Mouse (Mus musculus): ENCODE data around the gene Lipc.

Lipc gene

DNA sequence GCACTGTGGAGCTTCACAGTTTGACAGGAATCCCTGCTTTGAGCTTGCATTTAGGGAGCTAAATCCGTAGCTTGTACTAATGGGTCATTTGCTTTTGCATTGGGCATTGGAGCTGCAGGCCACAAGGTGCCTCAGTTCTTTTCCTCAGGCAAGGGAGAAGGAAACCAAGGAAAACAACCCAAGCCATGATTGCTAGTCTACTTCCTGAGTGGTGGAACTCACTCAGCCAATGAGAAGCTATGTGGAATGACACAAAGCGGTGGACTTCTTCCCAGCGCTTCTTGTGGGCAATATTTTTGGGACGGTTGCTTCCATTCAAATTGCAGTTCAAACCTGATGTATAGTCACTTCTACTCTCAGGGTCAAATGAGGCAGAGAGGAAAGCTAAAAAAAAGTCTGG lies at the start of gene Lipc:
Lipc (minus strand) TSS at position 101 of the 400 bp plus-strand sequence.
- DNase-seq, result peak; percentile 55

DNA sequence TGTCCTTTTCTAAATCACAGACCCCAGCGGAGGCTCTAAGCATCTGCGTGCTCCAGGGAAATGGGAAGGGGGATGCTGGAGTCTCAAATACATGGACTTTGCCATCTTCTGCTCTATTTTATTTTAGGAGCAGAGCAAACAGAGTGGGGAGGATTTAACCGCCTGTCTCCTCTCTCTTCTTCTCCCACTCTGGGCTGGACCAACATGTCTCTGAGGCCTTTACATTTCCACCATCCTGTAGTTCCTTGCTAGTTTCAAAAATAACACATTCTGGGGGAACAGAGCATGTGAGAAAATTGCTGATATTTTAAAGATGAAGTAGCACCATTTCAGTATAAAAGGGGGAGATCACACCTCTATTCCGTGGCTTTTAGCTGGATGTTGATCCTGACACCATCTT lies 47.1 kb upstream of the Lipc start:
- DNase-seq, result no peak

DNA sequence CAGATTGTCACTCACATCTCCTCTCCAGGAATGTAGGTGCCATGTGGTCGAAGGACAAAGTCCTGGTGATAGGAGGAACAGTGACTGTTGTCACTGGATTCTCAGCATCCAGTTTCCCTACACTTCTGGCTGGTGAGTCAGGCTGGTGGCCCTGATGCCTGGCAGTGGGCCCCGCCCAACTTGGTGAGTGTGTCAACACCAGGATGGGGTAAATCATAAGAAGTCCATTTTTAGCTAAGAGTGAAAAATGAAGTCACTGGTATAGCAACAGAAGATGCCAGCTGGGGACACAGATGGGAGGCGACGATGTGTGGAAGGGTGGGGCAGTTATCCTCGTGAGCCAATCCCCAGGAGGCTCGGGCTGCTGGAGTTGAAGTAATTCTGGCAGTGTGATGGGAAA lies 46.7 kb upstream of the Lipc start:
- DNase-seq, result peak; percentile 87

DNA sequence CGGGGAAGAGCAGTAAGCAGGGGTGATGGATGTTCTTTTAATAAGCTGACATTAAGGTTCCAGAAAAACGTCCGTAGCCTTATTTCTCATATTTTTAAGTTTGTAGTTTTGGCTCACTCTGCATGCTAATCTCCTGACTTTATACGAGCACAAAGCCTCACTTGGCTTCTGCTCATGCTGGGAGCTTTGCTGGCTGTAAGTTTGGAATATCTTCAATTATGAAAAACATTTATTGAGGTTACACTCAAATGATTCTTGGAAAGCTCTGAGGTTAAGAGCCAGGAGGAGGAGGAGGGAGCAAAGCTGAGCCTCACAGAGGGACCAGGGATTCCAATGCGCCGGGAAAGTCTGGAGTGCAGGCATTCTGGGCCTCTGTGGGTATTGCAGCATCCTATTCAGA lies 41.3 kb upstream of the Lipc start:
- peak; percentile 24 for DNase-seq

DNA sequence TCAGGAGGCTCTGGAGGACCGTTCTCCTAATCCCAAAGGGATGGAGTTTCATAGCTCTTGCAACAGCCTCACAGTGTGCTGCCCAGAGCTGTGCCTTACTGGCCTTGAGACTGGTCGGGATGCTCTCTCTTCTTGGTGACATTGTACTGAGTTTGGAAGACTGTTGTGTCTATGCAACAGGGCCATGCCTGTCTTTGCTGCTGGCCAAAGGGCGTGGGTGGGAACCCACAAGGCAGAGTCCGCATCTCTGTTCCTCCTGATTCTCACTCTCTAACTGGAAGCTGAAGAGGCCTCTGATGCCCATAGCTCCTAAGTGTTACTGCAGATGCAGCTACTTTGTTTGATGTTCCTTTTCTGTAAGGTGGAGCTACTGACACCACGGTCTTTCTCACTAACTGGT lies 39.4 kb upstream of the Lipc start:
- DNase-seq, result peak; percentile 55

DNA sequence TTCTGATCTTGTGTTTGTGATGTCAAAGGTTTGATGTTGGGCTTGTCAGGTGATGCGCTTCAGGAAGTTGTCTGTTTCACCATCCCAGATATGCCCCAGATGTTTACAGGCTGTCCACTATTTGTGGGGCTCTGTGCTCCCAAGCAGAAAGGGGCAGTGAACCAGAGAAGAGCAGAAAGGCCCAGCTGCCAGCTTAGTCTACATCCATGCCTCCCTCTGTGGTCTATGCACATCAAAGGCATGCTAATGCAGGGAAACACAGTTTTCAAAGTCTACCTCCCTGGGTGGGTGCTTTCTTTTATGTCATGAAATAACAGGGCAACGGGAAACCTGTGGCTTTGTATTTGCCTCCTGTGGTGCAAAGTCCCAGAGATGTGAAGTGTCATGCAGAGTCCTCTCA lies 35.2 kb upstream of the Lipc start:
- DNase-seq, result peak; percentile 68

DNA sequence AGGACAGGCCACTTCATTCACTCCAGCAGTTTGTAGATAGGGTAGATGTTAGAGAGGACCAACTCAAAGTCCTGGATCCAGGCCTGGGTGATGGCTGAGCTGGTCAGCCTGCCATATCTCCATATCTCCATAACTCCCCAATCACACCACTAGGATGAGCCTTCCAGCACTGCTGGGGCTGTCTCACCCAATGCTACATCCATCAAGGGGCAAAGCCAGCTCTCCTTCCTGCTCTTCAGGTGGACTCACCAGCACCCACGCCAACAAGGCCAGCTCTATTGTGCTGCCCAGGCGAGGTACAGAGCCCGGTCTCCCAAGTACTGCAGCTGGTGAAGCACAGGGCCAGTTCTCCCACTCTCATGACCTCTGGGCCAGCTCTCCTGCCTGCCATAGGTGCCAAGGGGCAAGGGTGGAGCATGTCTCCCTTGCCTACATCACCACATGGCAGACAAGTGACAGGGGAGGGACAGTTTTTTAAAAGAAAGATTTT lies 31.0 kb upstream of the Lipc start:
- peak; percentile 86 for DNase-seq

DNA sequence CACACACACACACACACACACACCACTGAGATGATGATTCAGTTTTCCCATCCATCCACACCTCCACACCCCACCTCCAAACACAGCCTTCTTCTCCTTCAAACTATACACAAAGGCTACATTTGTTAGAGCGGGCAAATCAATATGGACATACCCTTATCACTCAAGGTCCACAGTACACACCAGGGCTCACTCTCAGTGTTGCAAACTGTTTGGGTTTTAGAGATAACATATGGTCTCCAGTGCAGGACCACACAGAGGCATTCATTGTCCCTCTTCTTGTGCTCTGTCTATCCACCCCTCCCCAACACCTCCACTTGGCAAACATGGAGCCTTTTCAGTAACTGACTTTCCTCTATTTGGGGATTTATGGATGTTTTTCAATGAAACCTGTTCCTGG lies 29.7 kb upstream of the Lipc start:
- peak; percentile 36 for DNase-seq

DNA sequence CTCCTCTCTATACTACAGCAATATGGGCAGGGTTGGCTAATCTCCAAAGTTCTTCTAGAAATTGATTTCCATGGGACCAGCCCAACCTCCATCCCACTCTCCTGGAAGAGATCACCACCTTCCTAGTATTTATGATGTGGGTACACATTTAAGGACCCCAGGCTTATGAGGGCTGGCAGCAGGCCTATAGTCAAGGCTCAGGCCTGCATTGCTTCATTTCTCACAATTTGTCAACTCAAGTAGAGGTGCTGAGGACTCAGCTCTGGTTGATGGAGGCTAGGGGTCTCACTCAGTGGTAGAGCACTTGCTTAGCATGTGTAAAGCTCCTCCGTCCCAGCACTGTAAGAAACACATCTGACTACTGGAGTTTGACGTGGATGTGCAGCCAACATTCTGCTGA lies 27.6 kb upstream of the Lipc start:
- DNase-seq, result peak; percentile 77

DNA sequence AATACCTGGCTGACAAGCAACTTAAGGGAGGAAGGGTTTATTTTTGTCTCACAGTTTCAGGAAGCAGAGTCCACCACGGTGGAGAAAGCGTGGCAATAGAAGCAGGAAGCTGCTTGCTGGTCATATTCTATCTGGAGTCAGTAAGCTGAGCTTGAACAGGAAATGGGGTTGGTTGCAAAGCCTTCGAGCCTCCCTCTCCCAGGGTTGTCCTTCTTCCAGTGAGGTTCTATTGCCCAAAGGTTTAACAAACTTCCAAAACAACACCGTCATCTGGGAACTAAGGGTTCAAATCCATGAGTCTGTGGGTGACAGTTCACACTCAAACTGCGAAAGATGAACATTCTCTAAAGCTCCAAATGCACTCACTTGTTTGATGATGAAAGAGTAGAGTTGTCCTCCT lies 27.1 kb upstream of the Lipc start:
- DNase-seq, result peak; percentile 40

DNA sequence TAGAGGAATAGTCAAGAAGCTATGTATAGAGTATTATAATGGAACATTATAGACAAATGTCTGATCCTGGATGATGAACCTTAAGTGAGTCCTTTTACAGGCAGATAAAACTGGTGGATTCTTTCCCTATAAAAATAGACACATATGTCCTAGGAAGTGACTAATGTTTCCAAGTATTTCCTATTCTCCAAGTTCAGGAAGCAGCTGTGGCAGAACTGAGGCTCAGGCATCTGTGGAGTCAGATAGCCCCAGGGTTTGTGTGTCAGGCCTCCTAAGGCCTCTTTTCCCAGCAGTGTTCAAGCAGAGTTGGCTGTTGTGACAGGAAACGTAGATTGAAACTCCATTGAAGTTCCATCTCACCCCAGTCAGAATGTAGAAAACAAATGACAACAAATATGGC lies 25.4 kb upstream of the Lipc start:
- peak; percentile 97 for DNase-seq

DNA sequence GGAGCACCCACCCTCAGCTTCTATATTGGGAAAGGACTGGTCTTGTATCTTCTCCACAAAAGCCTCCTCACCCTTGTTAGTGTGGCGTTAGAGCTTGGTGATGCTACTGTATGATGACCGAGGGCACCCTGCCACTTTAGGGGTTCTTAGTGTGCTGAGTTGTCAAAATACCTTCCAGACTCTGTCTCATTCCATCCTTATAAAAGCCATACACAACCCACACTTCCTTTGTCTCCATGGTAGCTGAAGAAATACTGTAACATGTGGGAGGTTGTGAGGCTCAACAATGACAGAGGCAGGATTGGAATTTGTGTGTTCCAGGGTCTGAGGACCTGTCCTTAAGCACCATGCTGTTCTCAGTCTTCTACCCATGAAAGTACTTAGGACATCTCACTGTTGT lies 23.9 kb upstream of the Lipc start:
- peak; percentile 71 for DNase-seq

DNA sequence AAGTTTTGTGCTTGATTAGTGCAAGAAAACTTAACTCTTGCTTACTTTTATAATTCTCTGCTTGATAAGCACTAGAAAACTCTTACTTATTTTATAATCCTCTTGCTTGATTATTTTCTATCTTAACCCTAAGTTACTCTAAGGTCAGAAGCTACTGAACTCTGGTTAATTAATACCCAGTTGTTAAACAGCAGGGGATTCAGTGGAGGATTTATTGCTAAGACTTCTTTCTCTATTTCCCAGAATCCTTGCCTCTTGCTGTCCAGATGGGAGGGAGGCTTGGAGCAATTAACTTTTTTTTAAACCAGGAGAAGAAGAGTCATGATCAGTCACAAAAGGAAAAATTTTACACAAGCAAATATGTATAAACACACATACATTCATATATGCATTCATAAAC lies 21.3 kb upstream of the Lipc start:
- DNase-seq, result no peak

DNA sequence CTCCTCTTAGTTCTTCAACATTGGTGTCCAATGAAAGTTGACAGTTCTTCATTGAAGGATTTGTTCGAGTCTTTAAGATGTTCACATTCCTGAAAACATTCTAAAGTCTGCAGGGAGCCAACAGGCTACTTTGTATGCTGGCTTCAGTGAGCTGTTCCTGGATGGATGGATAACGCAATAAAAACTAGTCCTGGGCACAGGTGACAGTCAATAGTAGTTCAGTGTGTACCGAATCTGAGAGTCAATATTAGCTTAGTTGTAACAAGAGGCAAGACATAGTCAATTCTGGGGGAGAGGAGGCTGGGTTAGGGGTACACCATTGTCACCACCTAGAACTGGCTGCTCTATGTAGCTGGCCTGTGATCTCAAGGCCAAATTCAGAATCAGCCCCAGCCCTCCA lies 17.2 kb upstream of the Lipc start:
- DNase-seq, result peak; percentile 39

DNA sequence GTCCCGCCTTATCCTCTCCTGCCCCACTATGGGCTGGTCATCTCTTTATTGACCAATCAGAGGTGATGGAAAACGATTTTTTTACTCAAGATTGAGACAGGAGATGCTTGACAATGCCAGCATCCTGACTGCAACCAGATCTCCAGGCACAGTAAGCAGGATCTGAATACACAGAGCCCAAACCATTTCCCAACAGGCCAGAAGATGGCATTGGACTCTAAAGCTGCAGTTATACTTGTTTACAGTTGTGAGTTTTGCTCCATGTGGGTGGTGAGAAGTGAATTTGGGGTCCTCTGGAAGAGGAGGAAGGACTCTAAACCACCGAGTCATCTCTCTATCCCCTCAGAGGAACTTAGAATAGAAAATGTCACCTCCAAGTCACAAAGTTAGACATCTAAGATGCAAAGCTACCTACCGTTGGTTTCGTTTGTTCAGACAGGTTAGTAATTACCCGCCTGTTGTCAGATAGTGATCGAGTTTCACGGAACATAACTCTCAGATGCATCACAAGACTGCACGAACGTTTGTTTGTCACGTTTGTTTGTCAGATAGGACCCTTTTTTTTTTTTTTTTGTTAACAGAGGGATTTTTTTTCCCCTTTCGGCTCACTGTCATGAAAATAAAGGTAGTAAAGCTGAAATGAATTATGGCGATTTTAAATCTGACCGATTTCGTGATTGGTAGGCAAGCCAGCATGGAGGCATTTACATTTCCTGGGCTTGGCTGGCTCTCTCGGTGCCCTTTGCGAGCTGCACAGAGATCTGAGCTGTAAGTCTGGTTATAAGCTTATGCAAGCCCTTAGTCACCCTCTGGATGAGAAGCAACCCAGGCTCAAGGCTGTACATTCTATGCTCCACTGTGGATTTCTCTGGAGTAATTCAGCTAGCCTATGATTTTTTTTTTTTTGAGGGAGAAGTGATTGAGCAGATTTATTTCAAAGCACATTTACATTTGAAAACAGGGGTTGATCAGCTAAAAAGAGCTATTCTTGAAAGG lies 14.3 kb upstream of the Lipc start:
- DNase-seq, result peak; percentile 67

DNA sequence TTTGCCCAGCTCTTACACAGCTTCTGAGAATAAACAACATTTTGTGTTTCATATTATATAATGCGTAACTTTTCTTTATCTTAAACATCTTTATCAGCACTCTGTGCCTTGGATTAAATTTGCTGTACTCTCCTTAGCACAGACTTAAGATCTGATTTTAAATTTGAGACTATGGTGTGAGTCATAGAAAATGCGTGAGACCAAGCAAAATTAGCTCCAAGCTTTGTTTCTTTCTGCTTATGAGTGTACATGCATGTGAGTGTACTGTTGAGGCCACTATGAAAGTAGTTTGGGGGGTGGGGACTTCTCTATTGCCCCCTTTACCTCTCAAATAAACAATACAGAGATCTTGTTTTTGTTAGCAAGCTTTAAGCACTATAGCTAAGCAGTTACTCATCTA lies 13.4 kb upstream of the Lipc start:
- DNase-seq, result no peak

DNA sequence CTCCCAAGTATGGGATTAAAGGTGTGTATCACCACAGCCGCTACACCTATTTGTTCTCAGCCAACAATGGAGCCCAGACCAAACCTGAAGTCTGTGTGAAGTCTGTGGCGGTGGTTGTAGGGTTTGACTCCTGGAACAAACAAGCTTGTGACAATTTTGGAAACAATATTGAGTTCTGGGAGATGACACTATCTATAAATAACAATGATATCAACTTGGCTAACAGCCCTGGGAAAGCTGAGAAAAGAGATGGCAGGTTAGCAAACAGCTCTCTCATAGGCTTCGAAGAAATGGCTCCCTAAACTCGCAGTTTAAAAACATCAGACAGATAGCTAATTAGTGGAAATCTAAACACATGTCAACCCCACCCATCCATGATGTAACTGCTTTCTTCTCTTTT lies 13.0 kb upstream of the Lipc start:
- DNase-seq, result peak; percentile 88

DNA sequence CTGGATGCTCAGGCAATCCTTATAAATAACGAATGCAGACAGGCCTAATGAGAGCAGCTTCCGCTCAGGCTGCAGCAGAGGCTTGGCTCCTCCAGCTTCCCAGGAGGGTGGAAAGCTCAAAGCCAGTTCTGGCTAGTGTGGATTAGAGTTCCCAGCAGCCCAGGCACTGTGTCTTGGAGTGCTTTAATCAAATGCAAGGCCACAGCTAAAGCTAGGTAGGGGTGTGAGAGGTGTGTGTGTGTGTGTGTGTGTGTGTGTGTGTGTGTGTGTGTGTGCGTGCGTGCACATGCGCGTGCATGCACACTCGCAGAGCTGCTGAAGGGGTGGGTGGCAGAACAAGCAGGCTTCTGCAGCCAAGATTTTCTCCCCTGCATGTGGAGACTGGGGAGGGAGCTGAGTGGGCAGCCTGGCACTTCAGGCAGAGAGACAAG lies 11.4 kb upstream of the Lipc start:
- DNase-seq, result peak; percentile 75

DNA sequence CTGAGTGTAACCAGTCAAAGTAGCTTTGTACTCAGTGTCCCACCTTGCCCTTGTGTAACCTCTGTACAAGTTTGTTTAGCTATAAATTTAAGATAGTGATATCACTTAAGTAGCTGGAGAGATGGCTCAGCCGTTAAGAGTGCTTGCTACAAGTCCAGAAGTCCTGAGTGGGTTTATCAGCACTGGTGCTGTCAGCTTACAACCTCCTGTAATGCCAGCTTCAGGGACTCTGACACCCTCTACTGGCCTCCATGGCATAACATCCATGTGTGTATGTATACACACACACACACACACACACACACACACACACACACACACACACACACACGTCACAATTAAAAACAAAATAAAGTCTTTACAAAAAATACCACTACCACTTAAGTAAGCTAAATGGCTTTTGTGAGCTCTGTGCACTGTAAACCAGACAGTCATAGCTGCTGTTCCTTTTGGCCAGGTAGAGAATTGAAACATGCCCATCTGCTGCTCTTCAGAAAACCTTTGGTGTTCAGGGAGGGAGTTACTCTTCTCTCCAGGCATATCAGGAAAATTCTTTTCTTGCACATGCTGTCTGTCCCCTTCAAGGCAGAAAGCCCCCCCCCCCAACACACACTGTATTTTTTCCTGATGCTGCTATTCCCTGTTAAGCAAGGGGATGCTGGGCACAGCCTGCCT lies 10.9 kb upstream of the Lipc start:
- peak; percentile 45 for DNase-seq

DNA sequence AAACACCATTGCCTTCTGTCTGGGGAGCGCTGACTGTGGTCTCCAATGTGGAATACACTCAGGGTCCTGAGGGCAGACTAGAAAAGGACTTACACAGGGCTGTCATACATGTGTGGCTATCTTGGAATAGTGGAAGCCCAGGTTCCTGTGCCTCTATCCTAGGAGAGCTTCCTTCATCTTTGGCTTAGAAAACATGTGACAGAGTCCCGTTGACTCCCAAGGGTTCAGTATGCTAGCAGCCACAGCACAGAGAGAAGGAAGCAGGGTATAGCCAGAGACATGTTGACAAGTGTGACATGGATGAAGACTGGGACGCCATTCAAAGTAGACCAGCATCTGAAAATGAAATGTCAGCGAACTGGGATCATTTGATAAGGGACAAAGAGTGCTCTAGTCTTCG lies 8.3 kb upstream of the Lipc start:
- peak; percentile 68 for DNase-seq

DNA sequence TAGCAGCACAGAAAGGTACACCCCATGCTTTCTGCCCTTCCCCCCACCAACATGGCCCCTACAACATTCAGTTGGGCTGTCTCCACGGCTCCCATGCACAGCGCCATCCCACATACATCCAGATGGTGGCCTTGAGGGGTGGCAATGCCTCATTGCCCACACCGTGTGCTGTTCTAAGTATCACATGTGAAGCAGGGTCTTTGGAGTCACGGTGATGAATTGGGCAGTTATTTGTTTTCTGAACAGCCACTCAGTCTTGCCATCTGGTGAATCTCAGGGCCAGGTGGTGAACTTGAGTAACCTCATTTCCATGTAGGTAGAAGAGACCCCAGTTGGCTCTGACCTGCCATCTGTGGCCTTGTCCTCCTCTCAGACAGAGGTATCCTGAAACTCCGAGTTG lies 7.8 kb upstream of the Lipc start:
- peak; percentile 64 for DNase-seq

DNA sequence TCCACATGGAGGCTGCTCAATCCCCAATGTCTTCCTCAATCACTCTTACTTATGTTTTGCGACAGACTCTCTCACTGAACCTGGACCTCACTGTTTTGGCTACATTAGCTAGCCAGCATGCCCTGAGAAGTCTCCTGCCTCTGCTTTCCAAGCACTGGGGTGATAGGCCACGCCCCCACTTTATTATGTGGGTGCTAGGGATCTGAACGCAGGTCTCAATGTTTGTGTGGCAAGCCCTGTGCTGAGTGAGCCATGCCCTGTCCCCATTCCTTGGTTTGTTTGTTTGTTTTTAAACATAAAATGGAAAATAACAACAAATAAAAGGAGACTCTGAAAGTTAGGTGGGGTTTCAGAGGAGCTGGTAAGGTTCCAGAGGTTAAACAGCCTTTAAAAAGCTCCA lies 7.4 kb upstream of the Lipc start:
- DNase-seq, result peak; percentile 25

DNA sequence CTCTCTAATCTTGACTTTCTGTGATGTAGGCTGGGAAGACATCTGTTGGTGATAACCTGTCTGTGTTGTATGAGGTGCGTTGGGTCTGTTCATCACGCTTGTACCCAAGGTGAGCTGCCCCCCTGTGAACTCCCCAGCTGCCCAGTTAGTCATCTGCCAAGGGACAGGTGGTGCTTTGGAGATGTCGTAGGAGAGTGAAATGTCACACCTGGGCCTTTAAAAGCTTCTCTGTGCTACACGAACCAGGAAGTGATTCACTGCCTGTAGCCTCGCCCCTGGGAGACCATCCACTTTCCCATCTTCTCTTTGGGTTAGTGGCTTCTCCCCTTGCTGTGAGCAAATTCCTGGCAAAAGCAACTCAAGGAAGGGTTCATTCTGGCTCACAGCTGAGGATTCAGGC lies 6.4 kb upstream of the Lipc start:
- peak; percentile 65 for DNase-seq

DNA sequence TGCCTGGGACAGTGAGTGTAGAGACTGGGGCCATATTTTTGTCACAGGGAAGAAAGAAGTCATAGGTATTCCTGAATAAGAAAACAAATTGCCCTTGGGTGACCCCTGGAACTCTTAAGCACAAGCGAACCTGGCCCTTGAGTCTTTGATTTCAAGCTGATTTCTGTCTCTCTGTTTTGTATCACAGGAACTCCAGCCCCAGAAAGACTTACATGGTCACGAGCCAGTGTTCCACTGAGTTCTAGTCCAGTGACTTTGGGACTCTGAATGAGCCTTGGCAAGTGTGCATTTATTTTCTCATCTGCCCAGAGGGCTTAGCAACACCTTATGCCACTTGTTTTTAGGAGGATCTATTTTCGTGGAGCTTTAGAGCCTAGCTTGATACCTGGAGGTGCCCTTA lies 5.7 kb upstream of the Lipc start:
- peak; percentile 31 for DNase-seq
